Mouse (Mus musculus): ENCODE measurements around the gene Gpr180.

DNA sequence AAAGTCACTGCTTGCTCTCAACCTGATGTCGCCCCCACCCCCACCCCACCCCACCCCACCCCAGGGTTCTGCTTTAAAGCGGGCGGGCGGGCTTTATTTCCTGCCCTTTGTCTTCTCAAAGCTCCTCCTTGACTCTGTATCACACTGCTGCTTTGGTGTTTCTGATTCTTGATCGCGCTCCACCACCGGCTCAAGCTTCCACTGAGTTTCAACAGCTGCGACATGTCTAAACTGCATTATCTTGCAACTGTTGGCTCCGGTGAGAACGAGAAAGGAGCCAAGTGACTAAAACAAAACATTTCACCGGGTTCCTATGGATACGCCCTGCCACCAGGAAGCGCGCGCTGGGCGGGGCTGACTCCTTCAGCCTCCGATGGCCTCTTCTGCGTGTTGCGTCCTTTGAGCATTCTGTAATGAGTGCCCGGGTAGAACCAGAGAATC is 43.2 kb downstream of the Gpr180 start:
- TF ChIP-seq CTCF (conservative IDR thresholded peaks at IDR 0.05; ENCODE audit: low read length), result no peak
- no peak for TF ChIP-seq NANOG (IDR thresholded peaks at IDR 0.05; ENCODE audit: borderline replicate concordance, low read length)

All from E14TG2a.4 (cell line).